Mouse (Mus musculus) forebrain, embryonic 10.5 days (tissue): ENCODE results near the gene Rbm45. TPM values are rescaled to one million over a fixed set of nuclear protein-coding genes. Genes with fewer than 3 reads are reported as not detected.

Source experiments
- DNase-seq: peaks from one replicate; pipeline ENCODE4 v3.0.0-alpha.2; 2017; ENCODE audit warnings: low spot score; ENCODE audit errors: extremely low spot score
- H3K27ac ChIP-seq: fragments of 300-500 bp; sonication (generic); 2 replicates; pipeline ENCODE4 v1.5.1; 2016; ENCODE audit warnings: mild to moderate bottlenecking
- H3K27me3 ChIP-seq: fragments of 300-500 bp; sonication (generic); 2 replicates; pipeline ENCODE4 v1.6.1; 2016; ENCODE audit warnings: mild to moderate bottlenecking; ENCODE audit not compliant: poor library complexity, severe bottlenecking
- H3K36me3 ChIP-seq: fragments of 300-500 bp; sonication (generic); replicated peaks from 2 replicates; pipeline ENCODE4 v1.6.1; 2016; ENCODE audit warnings: mild to moderate bottlenecking, moderate library complexity
- H3K4me1 ChIP-seq: fragments of 300-500 bp; sonication (generic); 2 replicates; pipeline ENCODE4 v1.6.1; 2016
- H3K4me3 ChIP-seq: fragments of 300-500 bp; sonication (generic); 2 replicates; pipeline ENCODE4 v1.5.1; 2016; ENCODE audit warnings: mild to moderate bottlenecking, moderate library complexity
- H3K9me3 ChIP-seq: fragments of 300-500 bp; sonication (generic); 2 replicates; pipeline ENCODE4 v1.6.1; 2016; ENCODE audit warnings: mild to moderate bottlenecking, moderate library complexity
- WGBS: fragments of 180-500 bp; shearing (Covaris S2); methylation state at CpG from one replicate; pipeline ENCODE4 v1.1.7; 2016; 5-methylcytosine and 5-hydroxymethylcytosine counted together
- polyA plus RNA-seq: library from polyadenylated mRNA; unstranded; fragments of >200 nt; fragmentation: Nextera tagmentation; extraction: Ambion mirVana; gene quantifications from 2 replicates; pipeline ENCODE4 v1.2.1, GENCODE M21; 2016

The Rbm45 gene
- polyA plus RNA-seq, 1 experiment from 2014 or later = 15.6 TPM

GRCm38 (mm10) chr2:76406151-76406936, 36.6 kb downstream of the Rbm45 start, which contains the start of gene Osbpl6:
Gene Osbpl6 (plus strand): TSS chr2:76406508.
- DNase-seq = peak; percentile 70
- Histone ChIP-seq H3K9me3 (no peaks in the 10 kb centered on the region), H3K4me1 (peaks cover 23% of the 10 kb centered on the region), H3K4me3 (peak within 1 kb of the TSS; percentile 92), H3K36me3 (no peaks in the 10 kb centered on the region), H3K27ac (peak within 1 kb of the TSS; percentile 87), H3K27me3 (peaks cover 74% of the 10 kb centered on the region)
- WGBS = under 1% methylated on average over 86 of the region's 89 CpGs

- H3K27ac ChIP-seq = peak overlapping the region; percentile 87
- H3K9me3 ChIP-seq = no peaks in the 10 kb centered on the region
- H3K36me3 ChIP-seq = no peaks in the 10 kb centered on the region
- peaks cover 23% of the 10 kb centered on the region for H3K4me1 ChIP-seq
- no peak for DNase-seq
- H3K4me3 ChIP-seq = peak overlapping the region; percentile 92
- under 1% methylated on average over 49 of the region's 49 CpGs for WGBS
- peaks cover 74% of the 10 kb centered on the region for H3K27me3 ChIP-seq
These were observed 37.2 kb downstream of the Rbm45 start for GRCm38 (mm10) chr2:76406937-76407441.

- no peak for DNase-seq
- WGBS = 88% methylated on average over 1 of the region's 1 CpGs
- H3K4me3 ChIP-seq = no peak overlapping the region
- peaks cover 23% of the 10 kb centered on the region for H3K4me1 ChIP-seq
- no peak overlapping the region for H3K27ac ChIP-seq
- H3K9me3 ChIP-seq = no peaks in the 10 kb centered on the region
- peaks cover 49% of the 10 kb centered on the region for H3K27me3 ChIP-seq
- H3K36me3 ChIP-seq = no peaks in the 10 kb centered on the region
These were observed 39.7 kb downstream of the Rbm45 start for GRCm38 (mm10) chr2:76409526-76409925.

GRCm38 (mm10) chr2:76409986-76410385, 40.2 kb downstream of the Rbm45 start:
- no peaks in the 10 kb centered on the region for H3K36me3 ChIP-seq
- H3K9me3 ChIP-seq = no peaks in the 10 kb centered on the region
- H3K4me3 ChIP-seq = no peak overlapping the region
- no peak overlapping the region for H3K27ac ChIP-seq
- H3K27me3 ChIP-seq = peaks cover 44% of the 10 kb centered on the region
- 98% methylated on average over 2 of the region's 2 CpGs for WGBS
- no peak for DNase-seq
- H3K4me1 ChIP-seq = peaks cover 23% of the 10 kb centered on the region

GRCm38 (mm10) chr2:76412924-76413323, 43.1 kb downstream of the Rbm45 start:
- WGBS = 78% methylated on average over 2 of the region's 2 CpGs
- DNase-seq = no peak

GRCm38 (mm10) chr2:76417446-76418141, 47.8 kb downstream of the Rbm45 start:
- peaks cover 39% of the 10 kb centered on the region for H3K27me3 ChIP-seq
- no peak overlapping the region for H3K4me3 ChIP-seq
- no peaks in the 10 kb centered on the region for H3K36me3 ChIP-seq
- H3K9me3 ChIP-seq = no peaks in the 10 kb centered on the region
- H3K27ac ChIP-seq = no peak overlapping the region
- H3K4me1 ChIP-seq = peaks cover 9% of the 10 kb centered on the region; the same call in 1 of the 2 replicates
- 92% methylated on average over 14 of the region's 14 CpGs for WGBS
- no peak for DNase-seq

More at GRCm38 (mm10) chr2:76412924-76413323, 43.1 kb downstream of the Rbm45 start:
- Histone ChIP-seq H3K9me3 (no peaks in the 10 kb centered on the region), H3K27me3 (peaks cover 28% of the 10 kb centered on the region), H3K27ac (no peak overlapping the region), H3K4me3 (no peak overlapping the region), H3K4me1 (no peaks in the 10 kb centered on the region), H3K36me3 (no peaks in the 10 kb centered on the region)

- H3K9me3 ChIP-seq = no peaks in the 10 kb centered on the region
- no peak overlapping the region for H3K4me3 ChIP-seq
- 94% methylated on average over 3 of the region's 3 CpGs for WGBS
- DNase-seq = no peak
- no peak overlapping the region for H3K27ac ChIP-seq
- no peaks in the 10 kb centered on the region for H3K36me3 ChIP-seq
- peaks cover 9% of the 10 kb centered on the region; the same call in 1 of the 2 replicates for H3K4me1 ChIP-seq
- peaks cover 44% of the 10 kb centered on the region for H3K27me3 ChIP-seq
These were observed 48.3 kb downstream of the Rbm45 start for GRCm38 (mm10) chr2:76418142-76418518.

- Histone ChIP-seq H3K27ac (no peak overlapping the region), H3K4me3 (no peak overlapping the region), H3K27me3 (peaks cover 69% of the 10 kb centered on the region), H3K4me1 (peaks cover 16% of the 10 kb centered on the region), H3K36me3 (no peaks in the 10 kb centered on the region), H3K9me3 (no peaks in the 10 kb centered on the region)
- no peak for DNase-seq
- 83% methylated on average over 6 of the region's 6 CpGs for WGBS
These were observed 51.7 kb downstream of the Rbm45 start for GRCm38 (mm10) chr2:76421411-76421924.

- Histone ChIP-seq H3K4me1 (peaks cover 13% of the 10 kb centered on the region), H3K27me3 (peaks cover 77% of the 10 kb centered on the region), H3K9me3 (no peaks in the 10 kb centered on the region), H3K27ac (no peak overlapping the region), H3K4me3 (no peak overlapping the region), H3K36me3 (no peaks in the 10 kb centered on the region)
- WGBS = 79% methylated on average over 3 of the region's 3 CpGs
- no peak for DNase-seq
These were observed 57.0 kb downstream of the Rbm45 start for GRCm38 (mm10) chr2:76426816-76427215.

- H3K4me3 ChIP-seq = no peak overlapping the region
- H3K36me3 ChIP-seq = no peaks in the 10 kb centered on the region
- H3K9me3 ChIP-seq = no peaks in the 10 kb centered on the region
- H3K4me1 ChIP-seq = peaks cover 5% of the 10 kb centered on the region
- H3K27ac ChIP-seq = no peak overlapping the region
- H3K27me3 ChIP-seq = peaks cover 60% of the 10 kb centered on the region
- 66% methylated on average over 3 of the region's 3 CpGs for WGBS
- no peak for DNase-seq
These were observed 59.5 kb downstream of the Rbm45 start for GRCm38 (mm10) chr2:76429318-76429717.

GRCm38 (mm10) chr2:76429855-76430254, 60.1 kb downstream of the Rbm45 start:
- Histone ChIP-seq H3K36me3 (no peaks in the 10 kb centered on the region), H3K9me3 (no peaks in the 10 kb centered on the region), H3K4me3 (no peak overlapping the region), H3K27ac (no peak overlapping the region), H3K27me3 (peaks cover 55% of the 10 kb centered on the region), H3K4me1 (peaks cover 5% of the 10 kb centered on the region)
- 83% methylated on average over 5 of the region's 5 CpGs for WGBS
- DNase-seq = no peak

GRCm38 (mm10) chr2:76430539-76430938, 60.8 kb downstream of the Rbm45 start:
- H3K4me1 ChIP-seq = peaks cover 5% of the 10 kb centered on the region
- no peak overlapping the region for H3K27ac ChIP-seq
- 92% methylated on average over 3 of the region's 3 CpGs for WGBS
- no peak overlapping the region for H3K4me3 ChIP-seq
- peaks cover 48% of the 10 kb centered on the region for H3K27me3 ChIP-seq
- DNase-seq = no peak
- H3K9me3 ChIP-seq = no peaks in the 10 kb centered on the region
- H3K36me3 ChIP-seq = no peaks in the 10 kb centered on the region
